Mouse (Mus musculus) liver, postnatal 0 days (tissue): ENCODE results near the gene Dtx2.

Experiments
- CTCF ChIP-seq: sonication (generic); IDR thresholded peaks from 2 replicates; pipeline ENCODE4 v1.5.1; 2016; ENCODE audit warnings: antibody characterized with exemption, low read depth
- EP300 ChIP-seq: IDR thresholded peaks from 2 replicates; pipeline ENCODE4 v1.6.1; 2016; ENCODE audit warnings: antibody characterized with exemption, low read depth, mild to moderate bottlenecking

GRCm38 (mm10) chr5:136056062-136056461 lies 61.5 kb downstream of the Dtx2 start:
- TF ChIP-seq CTCF (no peak), EP300 (no peak)
